Mouse (Mus musculus) limb, embryonic 14.5 days (tissue): Measurements from ENCODE around the gene Zcchc13. TPM values are rescaled to one million over a fixed set of nuclear protein-coding genes. Genes with fewer than 3 reads are reported as not detected.

ENCODE experiments used
- ATAC-seq: fragments of 200-750 bp; cut with Nextera tagmentation; 2 replicates; pipeline ENCODE4 v1.8.0; 2017; ENCODE audit warnings: low read depth, moderate number of reproducible peaks, moderate TSS enrichment; ENCODE audit not compliant: low FRiP score
- DNase-seq: peaks from one replicate; pipeline ENCODE4 v3.0.0-alpha.2; 2015; ENCODE audit warnings: low spot score
- H3K27ac ChIP-seq: fragments of 300-500 bp; sonication (generic); replicated peaks from 2 replicates; pipeline ENCODE4 v1.5.1; 2014; ENCODE audit warnings: low read depth, mild to moderate bottlenecking, low read length, moderate library complexity, mixed read lengths
- H3K27me3 ChIP-seq: fragments of 300-500 bp; sonication (generic); 2 replicates; pipeline ENCODE4 v1.6.1; 2014; ENCODE audit warnings: low read length, mixed read lengths; ENCODE audit not compliant: control insufficient read depth, insufficient read depth
- H3K36me3 ChIP-seq: fragments of 300-500 bp; sonication (generic); 2 replicates; pipeline ENCODE4 v1.6.1; 2014; ENCODE audit warnings: mild to moderate bottlenecking, low read length, moderate library complexity, mixed read lengths; ENCODE audit not compliant: control insufficient read depth, insufficient read depth
- H3K4me1 ChIP-seq: fragments of 300-500 bp; sonication (generic); 2 replicates; pipeline ENCODE4 v1.6.1; 2014; ENCODE audit warnings: antibody characterized with exemption, low read length, mixed read lengths; ENCODE audit not compliant: control insufficient read depth, insufficient read depth
- H3K4me2 ChIP-seq: fragments of 300-500 bp; sonication (generic); replicated peaks from 2 replicates; pipeline ENCODE4 v1.6.1; 2014; ENCODE audit warnings: low read depth, mild to moderate bottlenecking, low read length, moderate library complexity; ENCODE audit not compliant: severe bottlenecking
- H3K4me3 ChIP-seq: fragments of 300-500 bp; sonication (generic); replicated peaks from 2 replicates; pipeline ENCODE4 v1.5.1; 2014; ENCODE audit warnings: low read length
- H3K9ac ChIP-seq: fragments of 300-500 bp; sonication (generic); 2 replicates; pipeline ENCODE4 v1.6.1; 2014; ENCODE audit warnings: mild to moderate bottlenecking, low read depth, low read length, moderate library complexity; ENCODE audit not compliant: severe bottlenecking
- H3K9me3 ChIP-seq: fragments of 300-500 bp; sonication (generic); 2 replicates; pipeline ENCODE4 v1.6.1; 2016; ENCODE audit warnings: low read length; ENCODE audit not compliant: control insufficient read depth
- POLR2A ChIP-seq: fragments of 200-500 bp; IDR thresholded peaks from 2 replicates; pipeline ENCODE4 v1.8.0; 2012; ENCODE audit warnings: inconsistent platforms, mild to moderate bottlenecking, moderate library complexity, borderline replicate concordance; ENCODE audit not compliant: insufficient read depth, insufficient read length; ENCODE audit errors: extremely low read depth
- WGBS: fragments of 180-500 bp; shearing (Covaris S2); extraction: QIAGEN DNeasy Blood & Tissue Kit; methylation state at CpG from one replicate; pipeline ENCODE4 v1.1.7; 2014; 5-methylcytosine and 5-hydroxymethylcytosine counted together
- polyA plus RNA-seq, 2 experiments: library from polyadenylated mRNA; depleted of rRNA in 1 of 2; stranded (reverse) in 1 of 2; unstranded in 1 of 2; fragments of >200 nt; fragmentation: Nextera tagmentation in 1 of 2; extraction: Ambion mirVana in 1 of 2; gene quantifications; 2 replicates each; pipeline versions ENCODE4 v1.2.1 to v1.2.3; 2012 to 2014

Zcchc13 gene
- polyA plus RNA-seq, 2 experiments, result not detected

DNA sequence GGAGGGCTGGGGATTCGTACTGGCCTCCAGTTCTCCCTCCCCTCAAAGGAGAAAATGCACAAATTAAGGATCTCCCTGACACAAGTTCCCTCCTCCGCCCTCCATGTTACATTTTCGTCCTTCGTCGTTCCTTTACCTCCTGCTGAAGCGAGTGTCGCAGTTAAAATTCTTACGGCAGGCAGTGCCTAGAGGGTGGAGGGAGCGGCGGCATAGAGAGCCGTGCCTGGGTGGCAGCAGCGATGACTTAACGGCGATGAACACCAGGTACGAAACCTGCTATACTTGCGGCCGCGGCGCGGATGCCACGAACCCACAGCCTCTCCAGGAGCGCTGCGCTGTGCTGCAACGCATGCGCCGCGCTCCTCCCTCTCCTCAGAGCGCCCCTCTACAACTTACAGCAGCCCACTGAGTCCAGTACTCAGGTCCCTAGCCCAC is 7.0 kb upstream of the Zcchc13 start:
- Histone ChIP-seq H3K9ac (peak overlapping the region; percentile 62), H3K9me3 (no peaks in the 10 kb centered on the region), H3K4me2 (peak overlapping the region; percentile 76), H3K4me1 (no peaks in the 10 kb centered on the region), H3K27me3 (no peaks in the 10 kb centered on the region), H3K27ac (peak overlapping the region; percentile 58), H3K36me3 (no peaks in the 10 kb centered on the region), H3K4me3 (peak overlapping the region; percentile 48)
- peak; percentile 37 for DNase-seq
- WGBS, result under 1% methylated on average over 25 of the region's 28 CpGs
- no peak for TF ChIP-seq POLR2A
- no peak for ATAC-seq

DNA sequence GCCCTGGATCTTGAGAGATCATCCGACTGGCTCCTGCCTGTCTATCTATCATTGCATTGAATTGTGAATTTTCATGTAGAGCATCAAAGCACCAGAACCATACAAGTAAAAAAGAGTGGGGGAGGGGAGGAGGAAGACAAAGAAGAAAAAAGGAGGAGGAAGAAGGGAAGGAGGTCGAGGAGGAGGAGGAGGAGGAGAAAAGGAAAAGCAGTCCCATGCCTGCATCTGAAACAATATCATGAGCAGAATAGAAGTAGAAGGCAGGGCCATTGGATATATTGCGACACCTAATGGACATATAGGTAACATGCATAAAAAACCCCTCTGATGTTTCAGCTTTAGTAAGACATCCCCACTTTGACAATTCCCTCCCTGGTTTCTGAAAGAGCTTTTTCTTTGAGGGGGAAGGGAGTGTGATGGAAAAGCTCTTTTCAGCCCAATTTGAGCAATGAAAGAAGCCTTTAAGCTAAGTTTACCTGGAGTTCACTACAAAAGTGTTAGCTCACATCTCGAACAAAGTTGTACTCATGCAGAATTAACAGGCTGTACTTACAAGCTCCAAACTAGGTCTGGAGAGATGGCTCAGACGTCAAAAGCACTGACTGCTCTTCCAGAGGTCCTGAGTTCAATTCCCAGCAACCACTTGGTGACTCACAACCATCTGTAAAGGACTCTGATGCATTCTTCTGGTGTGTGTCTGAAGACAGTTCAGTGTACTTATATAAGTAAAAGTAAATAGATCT is 5.8 kb upstream of the Zcchc13 start:
- ATAC-seq (no peak), DNase-seq (peak; percentile 70)
- H3K4me2 ChIP-seq, result no peak overlapping the region
- no peak overlapping the region for H3K4me3 ChIP-seq
- H3K27me3 ChIP-seq, result no peaks in the 10 kb centered on the region
- no peaks in the 10 kb centered on the region for H3K4me1 ChIP-seq
- 28% methylated on average over 5 of the region's 5 CpGs for WGBS
- H3K36me3 ChIP-seq, result no peaks in the 10 kb centered on the region
- H3K9me3 ChIP-seq, result no peaks in the 10 kb centered on the region
- no peak overlapping the region for H3K9ac ChIP-seq
- H3K27ac ChIP-seq, result no peak overlapping the region
- TF ChIP-seq POLR2A, result no peak

DNA sequence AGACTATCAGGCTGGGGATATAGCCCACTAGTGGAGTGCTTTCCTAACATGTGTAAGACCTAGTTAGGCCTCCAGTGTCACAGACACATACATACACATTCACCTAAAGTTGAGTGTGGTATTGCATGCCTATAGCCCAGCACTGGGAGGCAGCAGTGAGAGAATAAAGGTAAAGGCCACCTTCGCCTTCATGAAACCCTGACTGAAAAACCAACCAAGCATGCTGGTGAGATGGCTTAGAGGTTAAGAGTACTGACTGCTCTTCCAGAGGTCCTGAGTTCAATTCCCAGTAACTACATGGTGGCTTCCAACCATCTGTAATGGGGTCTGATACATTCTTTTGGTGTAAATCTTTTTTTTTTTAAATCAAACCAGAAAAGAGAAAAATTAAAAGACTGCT is 1.5 kb upstream of the Zcchc13 start:
- WGBS, result 75% methylated on average over 1 of the region's 1 CpGs

DNA sequence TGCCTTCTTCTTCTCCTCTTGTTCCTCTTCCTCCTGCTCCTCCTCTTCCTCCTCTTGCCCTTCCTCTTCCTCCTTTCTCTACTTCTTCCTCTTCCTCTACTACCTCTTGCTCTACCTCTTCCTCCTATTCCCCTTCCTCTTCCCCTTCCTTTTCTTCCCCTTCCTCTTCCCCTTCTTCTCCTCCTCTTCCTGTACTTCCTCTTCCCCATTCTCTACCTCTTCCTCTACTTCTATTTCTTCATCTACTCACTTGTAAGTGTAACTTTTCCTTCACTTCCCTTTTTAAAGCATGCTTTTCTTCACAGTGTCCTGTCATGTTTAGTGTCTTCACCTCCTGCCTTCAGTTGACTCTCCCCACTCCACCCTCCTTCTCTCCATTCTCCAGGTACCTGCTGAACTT is 3.5 kb downstream of the Zcchc13 start:
- no peaks in the 10 kb centered on the region for H3K27me3 ChIP-seq

More for the DNA sequence above, 1.5 kb upstream of the Zcchc13 start:
- Histone ChIP-seq H3K27ac (no peak overlapping the region), H3K27me3 (no peaks in the 10 kb centered on the region), H3K9ac (no peak overlapping the region), H3K4me3 (no peak overlapping the region), H3K36me3 (no peaks in the 10 kb centered on the region), H3K4me2 (no peak overlapping the region), H3K4me1 (no peaks in the 10 kb centered on the region), H3K9me3 (no peaks in the 10 kb centered on the region)
- no peak for TF ChIP-seq POLR2A
- ATAC-seq, result no peak
- DNase-seq, result no peak

DNA sequence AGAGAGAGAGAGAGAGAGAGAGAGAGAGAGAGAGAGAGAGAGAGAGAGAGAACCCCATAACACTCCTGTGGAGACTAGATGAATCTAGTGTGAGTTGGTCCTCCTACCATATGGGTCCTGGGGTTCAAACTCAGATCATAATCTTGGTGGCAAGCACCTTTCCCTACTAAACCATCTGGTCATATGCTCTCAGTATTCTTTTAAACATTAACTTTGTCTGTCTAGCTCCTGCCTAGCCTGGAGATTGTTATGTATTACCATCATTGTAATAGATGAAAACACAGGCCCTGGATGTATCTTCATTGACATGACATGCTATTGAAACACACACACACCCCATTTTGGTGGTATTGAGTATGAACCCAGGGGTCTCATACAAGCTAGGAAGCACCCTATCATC is 5.6 kb downstream of the Zcchc13 start:
- DNase-seq (no peak), ATAC-seq (no peak)
- Histone ChIP-seq H3K36me3 (no peaks in the 10 kb centered on the region), H3K4me1 (no peaks in the 10 kb centered on the region), H3K4me2 (no peak overlapping the region), H3K27me3 (no peaks in the 10 kb centered on the region), H3K9ac (no peak overlapping the region), H3K27ac (no peak overlapping the region), H3K9me3 (no peaks in the 10 kb centered on the region), H3K4me3 (no peak overlapping the region)
- TF ChIP-seq POLR2A, result no peak

More for the DNA sequence above, 3.5 kb downstream of the Zcchc13 start:
- no peak for ATAC-seq
- no peak for DNase-seq
- no peak overlapping the region for H3K9ac ChIP-seq
- TF ChIP-seq POLR2A, result no peak
- H3K36me3 ChIP-seq, result no peaks in the 10 kb centered on the region
- no peak overlapping the region for H3K4me2 ChIP-seq
- H3K4me1 ChIP-seq, result no peaks in the 10 kb centered on the region
- no peaks in the 10 kb centered on the region for H3K9me3 ChIP-seq
- H3K27ac ChIP-seq, result no peak overlapping the region
- H3K4me3 ChIP-seq, result no peak overlapping the region

DNA sequence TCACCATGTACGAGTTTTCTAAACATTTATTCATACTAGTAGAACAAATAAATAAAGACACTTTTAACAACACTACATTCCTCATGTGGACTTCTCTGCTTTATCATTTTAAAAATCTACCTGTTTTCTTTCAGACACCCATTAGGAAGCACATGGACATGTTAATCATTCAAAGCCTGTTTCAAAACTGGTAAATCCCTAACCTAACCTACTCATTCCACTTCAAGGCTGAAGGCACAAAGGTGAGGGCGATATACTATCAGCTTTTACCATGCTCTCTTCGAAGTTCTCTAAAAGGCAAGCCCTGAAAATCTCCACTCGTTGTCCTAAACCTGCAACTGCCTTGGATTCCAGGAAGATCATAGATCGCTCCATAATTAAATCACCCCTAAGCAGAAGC is 8.2 kb downstream of the Zcchc13 start:
- Histone ChIP-seq H3K9ac (no peak overlapping the region), H3K4me1 (no peaks in the 10 kb centered on the region), H3K27me3 (no peaks in the 10 kb centered on the region), H3K27ac (no peak overlapping the region), H3K4me2 (no peak overlapping the region), H3K9me3 (no peaks in the 10 kb centered on the region), H3K36me3 (no peaks in the 10 kb centered on the region), H3K4me3 (no peak overlapping the region)
- 74% methylated on average over 5 of the region's 5 CpGs for WGBS
- no peak for ATAC-seq
- no peak for TF ChIP-seq POLR2A
- DNase-seq, result no peak
